Mouse (Mus musculus) 3134 (cell line): Measurements from ENCODE around the gene Gm8764.
"Not testable (repeated sequence)": the region's sequence is repeated elsewhere in the genome, so short reads cannot be mapped to it uniquely, and the experiment has no call there.

Experiments
- DNase-seq: peaks from one replicate; pipeline ENCODE4 v3.0.0-alpha.2; 2011; ENCODE audit warnings: low spot score; ENCODE audit not compliant: insufficient read length; ENCODE audit errors: extremely low read depth

Gm8764 gene

GRCm38 (mm10) chr10:104159706-104160105, at the start of gene Gm8764:
Gene Gm8764 (plus strand): TSS chr10:104160006.
- DNase-seq: not testable (repeated sequence)

GRCm38 (mm10) chr10:104110044-104110443, 49.8 kb upstream of the Gm8764 start:
- no peak for DNase-seq

- no peak for DNase-seq
Observed at GRCm38 (mm10) chr10:104118312-104118711, 41.5 kb upstream of the Gm8764 start.

- not testable (repeated sequence) for DNase-seq
Observed at GRCm38 (mm10) chr10:104142687-104143086, 17.1 kb upstream of the Gm8764 start, which contains the start of gene Gm21293. Gene Gm21293 (plus strand): TSS chr10:104142987.

GRCm38 (mm10) chr10:104151197-104151596, 8.6 kb upstream of the Gm8764 start, which contains the start of gene Gm6763:
Gene Gm6763 (plus strand): TSS chr10:104151497.
- not testable (repeated sequence) for DNase-seq

- not testable (repeated sequence) for DNase-seq
Observed at GRCm38 (mm10) chr10:104168215-104168614, 8.4 kb downstream of the Gm8764 start, which contains the start of gene Gm21304. Gene Gm21304 (plus strand): TSS chr10:104168515.

- DNase-seq: not testable (repeated sequence)
Observed at GRCm38 (mm10) chr10:104176724-104177123, 16.9 kb downstream of the Gm8764 start, which contains the start of gene Gm21312. Gene Gm21312 (plus strand): TSS chr10:104177024.

GRCm38 (mm10) chr10:104185233-104185632, 25.4 kb downstream of the Gm8764 start, which contains the start of gene Gm20765:
Gene Gm20765 (plus strand): TSS chr10:104185533.
- DNase-seq: not testable (repeated sequence)

GRCm38 (mm10) chr10:104193742-104194141, 33.9 kb downstream of the Gm8764 start, which contains the start of gene Gm4340:
Gene Gm4340 (plus strand): TSS chr10:104194042.
- DNase-seq: not testable (repeated sequence)

GRCm38 (mm10) chr10:104209655-104210054, 49.8 kb downstream of the Gm8764 start:
- no peak for DNase-seq

GRCm38 (mm10) chr10:104210268-104210990, 50.6 kb downstream of the Gm8764 start:
- DNase-seq: no peak
